Mouse (Mus musculus): ENCODE data around the gene Yipf2. TPM values are rescaled to one million over a fixed set of nuclear protein-coding genes. Genes with fewer than 3 reads are reported as not detected.

Gene Yipf2
- 13.1 TPM for polyA plus RNA-seq (2015; fragmentation: Illumina TruSeq; extraction: RNeasy Lipid Tissue Mini Kit (QIAGEN cat#74804); ENCODE audit: insufficient read depth, low replicate concordance)

GRCm38 (mm10) chr9:21592703-21593121 is at the start of gene Yipf2, which contains the start of gene Timm29:
Yipf2 (minus strand) TSS chr9:21592828.
Timm29 (plus strand) TSS chr9:21592722.

DNA sequence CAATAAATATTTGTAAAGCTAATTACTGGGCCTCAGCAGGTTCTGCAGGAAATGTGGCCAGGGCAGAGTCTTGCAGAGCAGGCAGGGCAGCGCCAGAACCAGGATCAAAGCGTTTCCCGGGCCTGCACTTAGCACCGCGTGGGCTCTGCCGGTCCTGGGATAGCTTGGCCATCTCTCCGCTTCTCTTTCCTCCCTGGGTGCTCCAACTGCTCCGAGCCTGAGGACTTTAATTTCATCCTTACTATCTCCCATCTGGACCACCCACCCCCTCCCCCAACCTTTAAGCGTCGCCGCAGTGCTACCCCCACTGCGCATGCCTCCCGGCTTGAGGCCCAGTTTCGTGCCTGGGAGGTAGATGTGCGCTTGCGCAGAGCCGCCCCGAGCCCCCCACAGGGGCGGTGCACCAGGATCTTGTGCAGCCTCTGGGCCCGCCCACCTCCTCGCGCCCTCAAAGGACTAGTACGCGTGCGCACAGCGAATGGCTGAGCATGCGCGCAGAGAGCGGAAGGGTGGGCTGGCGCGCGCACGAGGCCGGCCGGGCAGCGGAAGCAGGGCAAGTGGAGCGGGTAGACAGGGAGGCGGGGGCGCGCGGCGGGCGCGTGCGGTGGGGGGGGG is 23.1 kb upstream of the Yipf2 start, which contains the start of gene Smarca4:
Gene Smarca4, plus strand, starts transcription at position 553 of the 615 bp plus-strand sequence.

DNA sequence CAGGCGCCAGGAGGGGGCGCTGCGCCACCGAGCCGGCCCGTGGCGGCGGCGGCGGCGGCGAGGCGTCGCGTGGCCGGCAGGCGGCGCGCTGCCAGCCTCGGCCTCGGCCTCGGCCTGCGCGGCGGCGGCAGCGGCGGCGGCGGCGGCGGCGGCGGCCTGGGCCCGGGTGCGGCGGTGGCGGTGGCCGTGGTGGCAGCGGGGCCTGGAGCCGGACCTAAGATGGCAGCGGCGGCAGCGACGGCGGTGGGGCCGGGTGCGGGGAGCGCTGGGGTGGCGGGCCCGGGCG is 45.9 kb downstream of the Yipf2 start, which contains the start of gene Carm1:
Gene Carm1, plus strand, starts transcription at position 106 of the 286 bp plus-strand sequence.

Other genes with a start within 250 kb of the Yipf2 start
- 61.6 TPM for gene Ilf3, start 225.0 kb downstream of the Yipf2 start, polyA plus RNA-seq (2015; fragmentation: Illumina TruSeq; extraction: RNeasy Lipid Tissue Mini Kit (QIAGEN cat#74804); ENCODE audit: insufficient read depth, low replicate concordance)
- 11.4 TPM for gene Qtrt1, start 181.0 kb downstream of the Yipf2 start, polyA plus RNA-seq (2015; fragmentation: Illumina TruSeq; extraction: RNeasy Lipid Tissue Mini Kit (QIAGEN cat#74804); ENCODE audit: insufficient read depth, low replicate concordance)
- gene Dnm2, start 167.9 kb downstream of the Yipf2 start, polyA plus RNA-seq (2015; fragmentation: Illumina TruSeq; extraction: RNeasy Lipid Tissue Mini Kit (QIAGEN cat#74804); ENCODE audit: insufficient read depth, low replicate concordance): 78.1 TPM
- 4.4 TPM for gene Tmed1, start 82.6 kb downstream of the Yipf2 start, polyA plus RNA-seq (2015; fragmentation: Illumina TruSeq; extraction: RNeasy Lipid Tissue Mini Kit (QIAGEN cat#74804); ENCODE audit: insufficient read depth, low replicate concordance)
- gene AB124611, start 66.7 kb downstream of the Yipf2 start, polyA plus RNA-seq (2015; fragmentation: Illumina TruSeq; extraction: RNeasy Lipid Tissue Mini Kit (QIAGEN cat#74804); ENCODE audit: insufficient read depth, low replicate concordance): 147 TPM
- gene Carm1, start 45.9 kb downstream of the Yipf2 start, polyA plus RNA-seq (2015; fragmentation: Illumina TruSeq; extraction: RNeasy Lipid Tissue Mini Kit (QIAGEN cat#74804); ENCODE audit: insufficient read depth, low replicate concordance): 22.7 TPM
- 34.5 TPM for gene Timm29, start 106 bp downstream of the Yipf2 start, polyA plus RNA-seq (2015; fragmentation: Illumina TruSeq; extraction: RNeasy Lipid Tissue Mini Kit (QIAGEN cat#74804); ENCODE audit: insufficient read depth, low replicate concordance)
- 29.3 TPM for gene Smarca4, start 23.3 kb upstream of the Yipf2 start, polyA plus RNA-seq (2015; fragmentation: Illumina TruSeq; extraction: RNeasy Lipid Tissue Mini Kit (QIAGEN cat#74804); ENCODE audit: insufficient read depth, low replicate concordance)
- gene Ldlr, start 130.7 kb upstream of the Yipf2 start, polyA plus RNA-seq (2015; fragmentation: Illumina TruSeq; extraction: RNeasy Lipid Tissue Mini Kit (QIAGEN cat#74804); ENCODE audit: insufficient read depth, low replicate concordance): 17.3 TPM
- 6.4 TPM for gene Spc24, start 167.5 kb upstream of the Yipf2 start, polyA plus RNA-seq (2015; fragmentation: Illumina TruSeq; extraction: RNeasy Lipid Tissue Mini Kit (QIAGEN cat#74804); ENCODE audit: insufficient read depth, low replicate concordance)
- gene Kank2, start 205.9 kb upstream of the Yipf2 start, polyA plus RNA-seq (2015; fragmentation: Illumina TruSeq; extraction: RNeasy Lipid Tissue Mini Kit (QIAGEN cat#74804); ENCODE audit: insufficient read depth, low replicate concordance): 9.1 TPM
- gene Angptl8, start 242.7 kb upstream of the Yipf2 start, polyA plus RNA-seq (2015; fragmentation: Illumina TruSeq; extraction: RNeasy Lipid Tissue Mini Kit (QIAGEN cat#74804); ENCODE audit: insufficient read depth, low replicate concordance): not detected

Data from spleen, adult 10 weeks (tissue).